16 mouse cellular contexts compared by ENCODE assay signal in the genomic region with DNA sequence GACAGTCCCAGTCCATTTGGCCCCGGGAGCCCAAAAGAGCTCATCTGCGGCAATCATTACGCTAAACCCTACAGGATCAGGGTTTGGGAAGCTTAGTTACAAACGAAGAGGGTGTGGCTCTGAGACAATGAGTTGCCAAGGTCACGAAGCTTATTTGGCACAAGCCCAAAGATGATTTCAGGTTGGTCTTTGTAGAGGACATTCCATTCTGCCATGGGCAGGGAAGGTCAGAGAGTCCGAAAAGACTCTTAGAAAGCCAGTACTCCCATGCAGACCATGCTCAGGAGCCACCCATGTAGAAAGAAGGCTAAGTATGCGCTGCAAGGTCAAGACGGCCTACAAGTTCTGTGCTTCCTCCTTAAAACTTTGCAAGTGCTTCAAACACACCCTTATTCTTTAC. TPM values are rescaled to one million over a fixed set of nuclear protein-coding genes. Genes with fewer than 3 reads are reported as not detected.
"Had no signal": no experiment of that assay in that cellular context is flagged by ENCODE, and none has a peak within 500 bp of the region (broad histone marks: within the 10 kb centered on the region; RNA-seq: fewer than 3 reads in every experiment).

No protein-coding gene starts in this region.

- DNase-seq: kidney, postnatal 14 days; left cerebral cortex, postnatal 4 days; lung, adult 18-20 months; lung, postnatal 36 days; midbrain, embryonic 14.5 days; thymus, adult 2 months; thymus, postnatal 25 days had no signal

- H3K4me2 ChIP-seq: limb, embryonic 13.5 days; neural tube, embryonic 12.5 days; stomach, embryonic 15.5 days had no signal

- H3K9me3 ChIP-seq: limb, embryonic 13.5 days; midbrain, embryonic 10.5 days; neural tube, embryonic 12.5 days; stomach, embryonic 15.5 days had no signal

- H3K4me3 ChIP-seq: limb, embryonic 13.5 days; midbrain, embryonic 10.5 days; neural tube, embryonic 12.5 days; stomach, embryonic 15.5 days had no signal

- H3K27ac ChIP-seq: limb, embryonic 13.5 days; liver, embryonic 14.5 days; midbrain, embryonic 10.5 days; neural tube, embryonic 12.5 days; stomach, embryonic 15.5 days had no signal

- H3K9ac ChIP-seq: limb, embryonic 13.5 days; liver, embryonic 14.5 days; neural tube, embryonic 12.5 days; stomach, embryonic 15.5 days had no signal

- H3K36me3 ChIP-seq: limb, embryonic 13.5 days; midbrain, embryonic 10.5 days; neural tube, embryonic 12.5 days; stomach, embryonic 15.5 days had no signal

- ATAC-seq: lung, postnatal 0 days had no signal

RNA-seq across cellular contexts. Expression of gene Foxo6, which starts 15.9 kb away (rescaled TPM):
- total RNA-seq: liver, adult 2 months; megakaryocyte progenitor cell, adult 5-6 weeks; neutrophil, adult 5-6 weeks had no signal
